Comparison of ENCODE assay signal across 8 mouse cellular contexts in genomic region chr2:118263151-118263913, GRCm38 (mm10). TPM values are rescaled to one million over a fixed set of nuclear protein-coding genes. Genes with fewer than 3 reads are reported as not detected.
A peak's percentile ranks its signal among the peaks of the same experiment; 100 is the strongest.
DNase-seq lines count a peak whose midpoint lies in the region; ATAC-seq lines count a peak whose summit lies in the region.

No protein-coding gene starts in this region.

- intact Hi-C loops in gastrocnemius, postnatal 14 days (cut with DNase I; ENCODE audit: low total_unique reads) = loop anchor here (10.0 kb wide), 2 partner anchors 161 to 341 kb away; no protein-coding TSS in a partner anchor

- DNase-seq in gastrocnemius, adult 18-20 months (ENCODE audit: low spot score) = peak; percentile 45
- no peak for DNase-seq in gastrocnemius, adult 8-10 months (ENCODE audit: low spot score in 2 of 2)
- peak; percentile 86 for DNase-seq in NIH3T3 (ENCODE audit: low read depth)
- peak; percentile 54 to 70 for DNase-seq in cerebellum, postnatal 25 days
- DNase-seq in gastrocnemius, postnatal 14 days = peak; percentile 14
- DNase-seq in layer of hippocampus, adult 18-20 months (ENCODE audit: low spot score in 2 of 2) = peak; percentile 25 to 78
- peak; percentile 57 for DNase-seq in right cerebral cortex, postnatal 25 days

- ATAC-seq in megakaryocyte, adult 5-6 weeks (ENCODE audit: poor library complexity, severe bottlenecking) = peak; percentile 50

RNA-seq across cellular contexts. Expression of gene Fsip1, which starts 6.6 kb away (rescaled TPM):
- not detected for total RNA-seq in gastrocnemius, adult 18-20 months (2021)
- not detected for total RNA-seq in gastrocnemius, adult 8-10 months (2022)
- not detected for total RNA-seq in gastrocnemius, postnatal 14 days (2021)
- total RNA-seq in layer of hippocampus, adult 18-20 months (2021) = 1 to 10 TPM in 1 of 2 experiments, under 1 TPM in 1; 0.68 to 1.2 TPM
- total RNA-seq in megakaryocyte, adult 5-6 weeks (2015) = not detected in 2 replicates
- 0.07 TPM in 1 of 2 replicates, not detected in the other for total RNA-seq in megakaryocyte, adult 5-6 weeks (2017)

Comparison
In these comparisons a context has a peak if more than half of its experiments do, and no peak if none do; other contexts are left out.
1. DNase-seq: peak in gastrocnemius, adult 18-20 months (single experiment), NIH3T3 (single experiment), cerebellum, postnatal 25 days (2 of 2), gastrocnemius, postnatal 14 days (single experiment), layer of hippocampus, adult 18-20 months (2 of 2) and right cerebral cortex, postnatal 25 days (single experiment); none in gastrocnemius, adult 8-10 months (0 of 2).